Mouse (Mus musculus) myocyte (in vitro differentiated cells): ENCODE results near the gene Cd300lf. TPM values are rescaled to one million over a fixed set of nuclear protein-coding genes. Genes with fewer than 3 reads are reported as not detected.

ENCODE experiments used
- H3K27me3 ChIP-seq: one replicate; pipeline ENCODE4 v1.6.1; 2011; ENCODE audit not compliant: control insufficient read depth, insufficient read depth, insufficient read length
- H3K36me3 ChIP-seq: one replicate; pipeline ENCODE4 v1.6.1; 2011; ENCODE audit not compliant: control insufficient read depth, insufficient read depth
- H3K4me2 ChIP-seq: one replicate; pipeline ENCODE4 v1.6.1; 2011; ENCODE audit warnings: low read depth, control low read depth
- H3K4me3 ChIP-seq: one replicate; pipeline ENCODE4 v1.5.1; 2011; ENCODE audit warnings: mild to moderate bottlenecking, control low read depth, moderate library complexity
- H3K79me2 ChIP-seq: one replicate; pipeline ENCODE4 v1.6.1; 2011; ENCODE audit not compliant: control insufficient read depth, insufficient read depth
- H3ac ChIP-seq: one replicate; pipeline ENCODE4 v1.6.1; 2011; ENCODE audit not compliant: control insufficient read depth, insufficient read length
- CEBPB ChIP-seq: IDR thresholded peaks from 2 replicates; pipeline ENCODE4 v1.6.1; 2011; ENCODE audit warnings: mild to moderate bottlenecking, moderate library complexity; ENCODE audit not compliant: poor library complexity, insufficient read depth, severe bottlenecking
- E2F4 ChIP-seq: IDR thresholded peaks from one replicate; pipeline ENCODE4 v1.6.1; 2011; ENCODE audit warnings: mild to moderate bottlenecking, control low read depth, moderate library complexity; ENCODE audit not compliant: insufficient read depth
- MAX ChIP-seq: IDR thresholded peaks from one replicate; pipeline ENCODE4 v1.6.1; 2011; ENCODE audit warnings: low read depth, mild to moderate bottlenecking, control low read depth
- MYOD1 ChIP-seq, 3 experiments: IDR thresholded peaks; one replicate each; pipeline ENCODE4 v1.6.1; 2011; ENCODE audit warnings: control low read depth in 2 of 3, low read depth in 2 of 3, mild to moderate bottlenecking in 2 of 3, moderate library complexity in 1 of 3; ENCODE audit not compliant: insufficient read length in 2 of 3, control insufficient read depth in 1 of 3
- MYOG ChIP-seq, 3 experiments: IDR thresholded peaks; one replicate each; pipeline ENCODE4 v1.6.1; 2011; ENCODE audit warnings: control low read depth in 2 of 3, low read depth in 2 of 3, mild to moderate bottlenecking in 2 of 3; ENCODE audit not compliant: insufficient read length in 2 of 3, control insufficient read depth in 1 of 3, insufficient read depth in 1 of 3
- POLR2A ChIP-seq: IDR thresholded peaks from one replicate; pipeline ENCODE4 v1.6.1; 2011; ENCODE audit warnings: low read depth, mild to moderate bottlenecking, control low read depth, moderate library complexity; ENCODE audit not compliant: insufficient read length
- POLR2AphosphoS2 ChIP-seq: IDR thresholded peaks from one replicate; pipeline ENCODE4 v1.6.1; 2011; ENCODE audit warnings: low read depth, control low read depth; ENCODE audit not compliant: insufficient read length
- REST ChIP-seq: IDR thresholded peaks from one replicate; pipeline ENCODE4 v1.6.1; 2011; ENCODE audit warnings: mild to moderate bottlenecking, control low read depth, moderate library complexity; ENCODE audit not compliant: insufficient read depth, insufficient read length
- SRF ChIP-seq: IDR thresholded peaks from one replicate; pipeline ENCODE4 v1.6.1; 2011; ENCODE audit warnings: low read depth; ENCODE audit not compliant: control insufficient read depth, insufficient read length
- TCF12 ChIP-seq: IDR thresholded peaks from one replicate; pipeline ENCODE4 v1.6.1; 2011; ENCODE audit warnings: mild to moderate bottlenecking, control low read depth; ENCODE audit not compliant: poor library complexity, insufficient read depth, severe bottlenecking
- TCF3 ChIP-seq: IDR thresholded peaks from one replicate; pipeline ENCODE4 v1.6.1; 2011; ENCODE audit warnings: low read depth, control low read depth; ENCODE audit not compliant: insufficient read length
- USF1 ChIP-seq: IDR thresholded peaks from one replicate; pipeline ENCODE4 v1.6.1; 2011; ENCODE audit warnings: low read depth, mild to moderate bottlenecking, control low read depth, moderate library complexity
- polyA plus RNA-seq: library from polyadenylated mRNA; unstranded; fragments of >200 nt; fragmentation: generic; extraction: Trizol; gene quantifications from one replicate; pipeline ENCODE4 v1.2.1, GENCODE M21; 2012; ENCODE audit warnings: missing spikeins

Gene Cd300lf
- polyA plus RNA-seq, 1 experiment, result not detected

- no peak overlapping the region for H3ac ChIP-seq
- H3K27me3 ChIP-seq, result no peaks in the 10 kb centered on the region
- TF ChIP-seq REST, result no peak
- no peak for TF ChIP-seq USF1
- no peak for TF ChIP-seq TCF3
- TF ChIP-seq POLR2AphosphoS2, result no peak
- no peak for TF ChIP-seq CEBPB
- TF ChIP-seq MAX, result no peak
- TF ChIP-seq SRF, result no peak
- no peak for TF ChIP-seq TCF12
- no peak for TF ChIP-seq MYOD1 (IDR thresholded peaks at IDR 0.05; ENCODE audit: control insufficient read depth in 1 of 3, insufficient read length in 2 of 3, low read depth in 2 of 3)
- TF ChIP-seq E2F4, result no peak
- TF ChIP-seq MYOG (IDR thresholded peaks at IDR 0.05; ENCODE audit: control insufficient read depth in 1 of 3, insufficient read depth in 1 of 3, insufficient read length in 2 of 3, low read depth in 2 of 3), result no peak
- no peak for TF ChIP-seq POLR2A
- H3K79me2 ChIP-seq, result no peaks in the 10 kb centered on the region
- H3K4me2 ChIP-seq, result no peak overlapping the region
- H3K4me3 ChIP-seq, result no peak overlapping the region
- no peaks in the 10 kb centered on the region for H3K36me3 ChIP-seq
These were observed 5.3 kb downstream of the Cd300lf start for GRCm38 (mm10) chr11:115128483-115128882.

- Histone ChIP-seq H3ac (no peak overlapping the region), H3K36me3 (no peaks in the 10 kb centered on the region), H3K27me3 (peaks cover 10% of the 10 kb centered on the region), H3K4me3 (no peak overlapping the region), H3K4me2 (no peak overlapping the region), H3K79me2 (no peaks in the 10 kb centered on the region)
- TF ChIP-seq SRF (no peak), MAX (no peak), MYOD1 (IDR thresholded peaks at IDR 0.05; ENCODE audit: control insufficient read depth in 1 of 3, insufficient read length in 2 of 3, low read depth in 2 of 3) (no peak), REST (no peak), POLR2A (no peak), E2F4 (no peak), CEBPB (no peak), TCF3 (no peak), MYOG (IDR thresholded peaks at IDR 0.05; ENCODE audit: control insufficient read depth in 1 of 3, insufficient read depth in 1 of 3, insufficient read length in 2 of 3, low read depth in 2 of 3) (no peak), USF1 (no peak), POLR2AphosphoS2 (no peak), TCF12 (no peak)
These were observed 14.4 kb downstream of the Cd300lf start for GRCm38 (mm10) chr11:115119409-115119808.

GRCm38 (mm10) chr11:115112196-115112595, 21.6 kb downstream of the Cd300lf start:
- peaks cover 12% of the 10 kb centered on the region for H3K27me3 ChIP-seq
- no peaks in the 10 kb centered on the region for H3K36me3 ChIP-seq
- TF ChIP-seq POLR2A, result no peak
- TF ChIP-seq TCF3, result no peak
- TF ChIP-seq REST, result no peak
- no peak for TF ChIP-seq TCF12
- TF ChIP-seq CEBPB, result no peak
- no peaks in the 10 kb centered on the region for H3K79me2 ChIP-seq
- no peak overlapping the region for H3ac ChIP-seq
- no peak overlapping the region for H3K4me3 ChIP-seq
- H3K4me2 ChIP-seq, result no peak overlapping the region

- H3ac ChIP-seq, result no peak overlapping the region
- no peaks in the 10 kb centered on the region for H3K79me2 ChIP-seq
- peaks cover 5% of the 10 kb centered on the region for H3K27me3 ChIP-seq
- TF ChIP-seq MYOG (IDR thresholded peaks at IDR 0.05; ENCODE audit: control insufficient read depth in 1 of 3, insufficient read depth in 1 of 3, insufficient read length in 2 of 3, low read depth in 2 of 3), result no peak
- TF ChIP-seq USF1, result no peak
- no peak for TF ChIP-seq SRF
- no peak overlapping the region for H3K4me3 ChIP-seq
- no peaks in the 10 kb centered on the region for H3K36me3 ChIP-seq
- no peak overlapping the region for H3K4me2 ChIP-seq
These were observed 23.5 kb downstream of the Cd300lf start for GRCm38 (mm10) chr11:115110271-115110670.

GRCm38 (mm10) chr11:115108176-115108575, 25.6 kb downstream of the Cd300lf start:
- no peak for TF ChIP-seq MYOG (IDR thresholded peaks at IDR 0.05; ENCODE audit: control insufficient read depth in 1 of 3, insufficient read depth in 1 of 3, insufficient read length in 2 of 3, low read depth in 2 of 3)
- no peak for TF ChIP-seq TCF12
- TF ChIP-seq POLR2A, result no peak
- TF ChIP-seq MYOD1 (IDR thresholded peaks at IDR 0.05; ENCODE audit: control insufficient read depth in 1 of 3, insufficient read length in 2 of 3, low read depth in 2 of 3), result no peak
- no peak for TF ChIP-seq POLR2AphosphoS2
- TF ChIP-seq SRF, result no peak
- TF ChIP-seq MAX, result no peak
- no peak for TF ChIP-seq TCF3
- TF ChIP-seq REST, result no peak
- no peaks in the 10 kb centered on the region for H3K36me3 ChIP-seq
- H3K4me3 ChIP-seq, result no peak overlapping the region
- H3K27me3 ChIP-seq, result peaks cover 5% of the 10 kb centered on the region
- H3K4me2 ChIP-seq, result no peak overlapping the region
- H3ac ChIP-seq, result no peak overlapping the region
- H3K79me2 ChIP-seq, result no peaks in the 10 kb centered on the region
